Mouse (Mus musculus): Measurements from ENCODE around the gene Tmem115. TPM values are rescaled to one million over a fixed set of nuclear protein-coding genes. Genes with fewer than 3 reads are reported as not detected.
A peak's percentile ranks its signal among the peaks of the same experiment; 100 is the strongest.

Gene Tmem115
- total RNA-seq (2012; rRNA removed): 42.3 and 64.3 TPM in 2 replicates

DNA sequence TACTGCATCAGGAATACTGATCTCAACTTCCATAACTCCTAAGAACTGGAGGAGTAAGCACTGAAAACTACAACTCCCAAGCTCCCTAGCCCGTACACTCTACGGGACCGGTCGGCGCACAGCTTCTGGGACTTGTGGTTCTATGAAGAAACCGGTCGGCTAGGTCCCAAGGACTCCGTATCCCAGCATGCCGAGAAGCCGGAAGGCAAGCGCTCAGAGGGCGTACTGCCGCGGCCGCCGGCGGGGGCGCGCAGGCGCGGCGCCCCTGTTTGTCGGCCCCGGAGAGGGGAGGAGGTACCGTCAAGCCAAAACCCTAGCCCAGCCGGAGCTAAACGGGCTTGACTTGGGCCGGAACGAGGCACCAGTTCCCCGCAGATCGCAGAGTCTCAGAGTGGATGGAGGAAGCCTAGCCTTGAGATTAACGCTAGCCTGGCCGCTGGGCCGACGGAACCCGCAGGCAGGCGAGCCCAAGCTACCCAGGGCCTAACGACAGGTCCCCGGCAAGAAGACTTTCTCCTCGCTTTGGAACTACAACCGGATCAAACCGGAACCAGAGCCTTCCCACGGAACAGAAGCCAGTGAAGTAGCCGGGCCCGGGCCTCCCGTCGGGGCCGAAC is at the start of gene Tmem115:
Tmem115 (plus strand) TSS at position 155 of the 617 bp plus-strand sequence.
- Histone ChIP-seq H3K36me3 (ENCODE audit: control insufficient read depth, insufficient read depth, low read length, poor library complexity, severe bottlenecking) (peaks cover 17% of the 10 kb centered on the region), H3K9ac (ENCODE audit: insufficient read depth, low read depth, low read length, poor library complexity, severe bottlenecking) (peak within 1 kb of the TSS; percentile 89), H3K4me3 (ENCODE audit: insufficient read depth in 1 of 2, low read depth in 1 of 2, low read length in 2 of 2, poor library complexity in 1 of 2, severe bottlenecking in 1 of 2) (peak within 1 kb of the TSS; percentile 83 to 89), H3K9me3 (ENCODE audit: control insufficient read depth, insufficient read depth, low read depth, low read length) (no peaks in the 10 kb centered on the region), H3K27ac (ENCODE audit: insufficient read depth, low read depth, low read length, poor library complexity, severe bottlenecking) (no peak within 1 kb of the TSS), H3K4me1 (ENCODE audit: control insufficient read depth in 2 of 2, insufficient read depth in 2 of 2, low read length in 2 of 2, poor library complexity in 1 of 2) (peaks cover 4 to 8% of the 10 kb centered on the region in 2 experiments; a peak in 2 of 4 replicates)
- in situ Hi-C loops (cut with MboI; ENCODE audit: low sequenced_read_pairs in 2 of 2, unreplicated experiment in 2 of 2): no loop called here
- no peak for TF ChIP-seq ZNF384 (IDR thresholded peaks at IDR 0.05; ENCODE audit: low read depth, low read length)
- peak; percentile 55; the same call in 1 of the 2 replicates for TF ChIP-seq CHD2 (IDR thresholded peaks at IDR 0.05; ENCODE audit: low read depth, low read length)
- TF ChIP-seq HCFC1 (IDR thresholded peaks at IDR 0.05; ENCODE audit: borderline replicate concordance, insufficient read depth, low read length): peak; percentile 100
- peak; percentile 95 for DNase-seq (ENCODE audit: low read depth, low spot score)

DNA sequence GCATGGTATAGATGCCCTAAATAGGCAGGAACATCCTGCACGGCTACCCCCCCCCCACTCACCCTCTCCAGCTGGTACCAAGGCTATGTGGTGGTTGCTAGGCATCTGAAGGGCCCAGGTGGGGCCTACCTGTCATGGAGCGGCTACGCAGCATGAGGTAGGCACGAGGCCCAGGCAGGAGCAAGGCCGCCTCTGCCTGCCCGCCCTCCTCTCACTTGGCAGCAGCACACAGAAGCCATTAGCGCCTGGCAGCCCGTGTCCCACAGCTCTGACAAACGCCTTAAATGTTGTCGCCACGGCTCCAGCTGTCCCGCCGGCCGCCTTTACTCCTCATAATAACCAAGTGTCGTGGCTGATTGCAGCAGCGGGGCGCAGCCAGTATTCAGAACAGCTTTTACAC is 49.4 kb upstream of the Tmem115 start:
- H3K9ac ChIP-seq (ENCODE audit: insufficient read depth, low read depth, low read length, poor library complexity, severe bottlenecking): no peak overlapping the region
- no peak overlapping the region for H3K27ac ChIP-seq (ENCODE audit: insufficient read depth, low read depth, low read length, poor library complexity, severe bottlenecking)
- H3K9me3 ChIP-seq (ENCODE audit: control insufficient read depth, insufficient read depth, low read depth, low read length): no peaks in the 10 kb centered on the region
- no peak for TF ChIP-seq HCFC1 (IDR thresholded peaks at IDR 0.05; ENCODE audit: borderline replicate concordance, insufficient read depth, low read length)
- TF ChIP-seq ZC3H11A (IDR thresholded peaks at IDR 0.05; ENCODE audit: borderline replicate concordance, low read depth, low read length): no peak
- TF ChIP-seq CHD2 (IDR thresholded peaks at IDR 0.05; ENCODE audit: low read depth, low read length): no peak
- no peak for TF ChIP-seq MAFK (IDR thresholded peaks at IDR 0.05; ENCODE audit: insufficient read depth, low read depth, low read length)
- TF ChIP-seq ZNF384 (IDR thresholded peaks at IDR 0.05; ENCODE audit: low read depth, low read length): no peak
- H3K4me3 ChIP-seq (ENCODE audit: insufficient read depth in 1 of 2, low read depth in 1 of 2, low read length in 2 of 2, poor library complexity in 1 of 2, severe bottlenecking in 1 of 2): no peak overlapping the region
- in situ Hi-C loops (cut with MboI; ENCODE audit: low sequenced_read_pairs in 2 of 2, unreplicated experiment in 2 of 2): no loop called here
- no peaks in the 10 kb centered on the region for H3K36me3 ChIP-seq (ENCODE audit: control insufficient read depth, insufficient read depth, low read length, poor library complexity, severe bottlenecking)
- DNase-seq (ENCODE audit: low read depth, low spot score): no peak
- H3K4me1 ChIP-seq (ENCODE audit: control insufficient read depth in 2 of 2, insufficient read depth in 2 of 2, low read length in 2 of 2, poor library complexity in 1 of 2): peaks cover 2 to 17% of the 10 kb centered on the region in 2 experiments; a peak in 2 of 4 replicates

- TF ChIP-seq ZC3H11A (IDR thresholded peaks at IDR 0.05; ENCODE audit: borderline replicate concordance, low read depth, low read length) (no peak), HCFC1 (IDR thresholded peaks at IDR 0.05; ENCODE audit: borderline replicate concordance, insufficient read depth, low read length) (no peak), CHD2 (IDR thresholded peaks at IDR 0.05; ENCODE audit: low read depth, low read length) (no peak), ZNF384 (IDR thresholded peaks at IDR 0.05; ENCODE audit: low read depth, low read length) (no peak), MAFK (IDR thresholded peaks at IDR 0.05; ENCODE audit: insufficient read depth, low read depth, low read length) (no peak)
- no peak overlapping the region for H3K4me3 ChIP-seq (ENCODE audit: insufficient read depth in 1 of 2, low read depth in 1 of 2, low read length in 2 of 2, poor library complexity in 1 of 2, severe bottlenecking in 1 of 2)
- no peaks in the 10 kb centered on the region for H3K9me3 ChIP-seq (ENCODE audit: control insufficient read depth, insufficient read depth, low read depth, low read length)
- in situ Hi-C loops (cut with MboI; ENCODE audit: low sequenced_read_pairs in 2 of 2, unreplicated experiment in 2 of 2): no loop called here
- DNase-seq (ENCODE audit: low read depth, low spot score): no peak
- H3K36me3 ChIP-seq (ENCODE audit: control insufficient read depth, insufficient read depth, low read length, poor library complexity, severe bottlenecking): no peaks in the 10 kb centered on the region
- H3K9ac ChIP-seq (ENCODE audit: insufficient read depth, low read depth, low read length, poor library complexity, severe bottlenecking): no peak overlapping the region
- peaks cover 2 to 17% of the 10 kb centered on the region in 2 experiments; a peak in 2 of 4 replicates for H3K4me1 ChIP-seq (ENCODE audit: control insufficient read depth in 2 of 2, insufficient read depth in 2 of 2, low read length in 2 of 2, poor library complexity in 1 of 2)
- no peak overlapping the region for H3K27ac ChIP-seq (ENCODE audit: insufficient read depth, low read depth, low read length, poor library complexity, severe bottlenecking)
These were observed 49.0 kb upstream of the Tmem115 start for GRCm38 (mm10) chr9:107484766-107485165.

- DNase-seq (ENCODE audit: low read depth, low spot score): no peak
- TF ChIP-seq HCFC1 (IDR thresholded peaks at IDR 0.05; ENCODE audit: borderline replicate concordance, insufficient read depth, low read length) (no peak), MAFK (IDR thresholded peaks at IDR 0.05; ENCODE audit: insufficient read depth, low read depth, low read length) (no peak), ZNF384 (IDR thresholded peaks at IDR 0.05; ENCODE audit: low read depth, low read length) (no peak), CHD2 (IDR thresholded peaks at IDR 0.05; ENCODE audit: low read depth, low read length) (no peak), ZC3H11A (IDR thresholded peaks at IDR 0.05; ENCODE audit: borderline replicate concordance, low read depth, low read length) (no peak)
- no peak overlapping the region; the same call in 1 of the 2 replicates for H3K27ac ChIP-seq (ENCODE audit: insufficient read depth, low read depth, low read length, poor library complexity, severe bottlenecking)
- in situ Hi-C loops (cut with MboI; ENCODE audit: low sequenced_read_pairs in 2 of 2, unreplicated experiment in 2 of 2): no loop called here
- no peak overlapping the region for H3K9ac ChIP-seq (ENCODE audit: insufficient read depth, low read depth, low read length, poor library complexity, severe bottlenecking)
- no peaks in the 10 kb centered on the region for H3K36me3 ChIP-seq (ENCODE audit: control insufficient read depth, insufficient read depth, low read length, poor library complexity, severe bottlenecking)
- peaks cover 2 to 8% of the 10 kb centered on the region in 2 experiments; a peak in 1 of 4 replicates for H3K4me1 ChIP-seq (ENCODE audit: control insufficient read depth in 2 of 2, insufficient read depth in 2 of 2, low read length in 2 of 2, poor library complexity in 1 of 2)
- no peak overlapping the region for H3K4me3 ChIP-seq (ENCODE audit: insufficient read depth in 1 of 2, low read depth in 1 of 2, low read length in 2 of 2, poor library complexity in 1 of 2, severe bottlenecking in 1 of 2)
- no peaks in the 10 kb centered on the region for H3K9me3 ChIP-seq (ENCODE audit: control insufficient read depth, insufficient read depth, low read depth, low read length)
These were observed 47.7 kb upstream of the Tmem115 start for GRCm38 (mm10) chr9:107486086-107486485.
